ENCODE assay signal across 23 mouse cellular contexts in the genomic region with DNA sequence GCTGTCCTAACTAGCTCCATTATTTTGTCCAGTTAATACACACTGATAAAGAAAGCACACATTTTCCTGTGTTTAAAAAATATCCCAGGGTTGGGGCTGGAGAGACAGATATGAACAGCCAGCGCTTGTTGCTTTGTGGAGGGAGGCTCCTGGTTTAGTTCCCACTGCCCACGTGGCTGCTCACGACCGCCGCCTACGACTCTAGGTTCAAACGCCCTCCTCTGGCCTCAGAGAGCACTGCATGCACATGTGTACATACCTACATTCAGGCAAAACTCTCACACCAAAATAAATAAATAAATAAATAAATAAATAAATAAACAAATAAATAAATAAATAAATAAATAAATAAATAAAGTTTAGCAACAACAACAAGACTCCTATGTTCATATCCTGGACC.
"Had no signal": no experiment of that assay in that cellular context is flagged by ENCODE, and none has a peak within 500 bp of the region (broad histone marks: within the 10 kb centered on the region; RNA-seq: fewer than 3 reads in every experiment).

No protein-coding gene starts in this region.

- DNase-seq: kidney, adult 8-10 months; kidney, postnatal 10 days; kidney, postnatal 36 days; layer of hippocampus, adult 9-11 months; left cerebral cortex, postnatal 4 days; liver, postnatal 0 days; lung, embryonic 14.5 days; right cerebral cortex, adult 18-20 months; right cerebral cortex, postnatal 14 days; right cerebral cortex, postnatal 4 days; thymus, adult 2 months; thymus, postnatal 14 days; thymus, postnatal 4 days had no signal

- H3K27ac ChIP-seq: kidney, embryonic 15.5 days; limb, embryonic 12.5 days; limb, embryonic 15.5 days; liver, embryonic 14.5 days; macrophage; midbrain, embryonic 12.5 days; midbrain, embryonic 15.5 days; neural tube, embryonic 12.5 days; neural tube, embryonic 15.5 days; stomach, postnatal 0 days had no signal

- H3K36me3 ChIP-seq: kidney, embryonic 15.5 days; limb, embryonic 12.5 days; limb, embryonic 15.5 days; midbrain, embryonic 12.5 days; midbrain, embryonic 15.5 days; neural tube, embryonic 12.5 days; neural tube, embryonic 15.5 days had no signal

- H3K4me1 ChIP-seq: midbrain, embryonic 15.5 days; neural tube, embryonic 12.5 days had no signal

- H3K27me3 ChIP-seq: kidney, embryonic 15.5 days; limb, embryonic 15.5 days; neural tube, embryonic 12.5 days; neural tube, embryonic 15.5 days had no signal

- H3K4me3 ChIP-seq: kidney, embryonic 15.5 days; limb, embryonic 12.5 days; limb, embryonic 15.5 days; midbrain, embryonic 12.5 days; midbrain, embryonic 15.5 days; neural tube, embryonic 12.5 days; neural tube, embryonic 15.5 days had no signal
